Mouse (Mus musculus) urinary bladder, adult 2 months (tissue): ENCODE measurements around the gene Frmd4a. TPM values are rescaled to one million over a fixed set of nuclear protein-coding genes. Genes with fewer than 3 reads are reported as not detected.
A peak's percentile ranks its signal among the peaks of the same experiment; 100 is the strongest.

Experiments used
- DNase-seq: peaks from one replicate; pipeline ENCODE4 v3.0.0; 2022; ENCODE audit warnings: low spot score
- polyA plus RNA-seq: library from polyadenylated mRNA; depleted of rRNA; stranded (reverse); fragments of >200 nt; gene quantifications from 2 replicates; pipeline ENCODE4 v1.2.3, GENCODE M21; 2012

Gene Frmd4a
- polyA plus RNA-seq, 1 experiment = 7.1 TPM

GRCm38 (mm10) chr2:4391091-4391490 is 373.6 kb downstream of the Frmd4a start:
- DNase-seq = no peak

GRCm38 (mm10) chr2:4391678-4392085 is 374.2 kb downstream of the Frmd4a start:
- DNase-seq = no peak

GRCm38 (mm10) chr2:4393046-4393445 is 375.5 kb downstream of the Frmd4a start:
- no peak for DNase-seq

- no peak for DNase-seq
These were observed 377.1 kb downstream of the Frmd4a start for GRCm38 (mm10) chr2:4394641-4395040.

GRCm38 (mm10) chr2:4399721-4400120 is 382.2 kb downstream of the Frmd4a start:
- DNase-seq = no peak

- DNase-seq = peak; percentile 58
These were observed 383.5 kb downstream of the Frmd4a start for GRCm38 (mm10) chr2:4400771-4401596.

GRCm38 (mm10) chr2:4401597-4402581 is 384.4 kb downstream of the Frmd4a start:
- DNase-seq = no peak

- no peak for DNase-seq
These were observed 389.5 kb downstream of the Frmd4a start for GRCm38 (mm10) chr2:4406977-4407376.

- no peak for DNase-seq
These were observed 392.4 kb downstream of the Frmd4a start for GRCm38 (mm10) chr2:4409810-4410433.

- no peak for DNase-seq
These were observed 395.5 kb downstream of the Frmd4a start for GRCm38 (mm10) chr2:4412870-4413595.

GRCm38 (mm10) chr2:4413596-4414335 is 396.2 kb downstream of the Frmd4a start:
- DNase-seq = no peak

GRCm38 (mm10) chr2:4420679-4421312 is 403.3 kb downstream of the Frmd4a start:
- no peak for DNase-seq

- DNase-seq = no peak
These were observed 404.2 kb downstream of the Frmd4a start for GRCm38 (mm10) chr2:4421757-4422156.

- no peak for DNase-seq
These were observed 406.4 kb downstream of the Frmd4a start for GRCm38 (mm10) chr2:4423896-4424295.

GRCm38 (mm10) chr2:4428407-4428855 is 410.9 kb downstream of the Frmd4a start:
- no peak for DNase-seq

GRCm38 (mm10) chr2:4433119-4433518 is 415.6 kb downstream of the Frmd4a start:
- no peak for DNase-seq

GRCm38 (mm10) chr2:4435051-4435450 is 417.5 kb downstream of the Frmd4a start:
- no peak for DNase-seq

GRCm38 (mm10) chr2:4436361-4437231 is 419.1 kb downstream of the Frmd4a start:
- no peak for DNase-seq

- DNase-seq = no peak
These were observed 421.2 kb downstream of the Frmd4a start for GRCm38 (mm10) chr2:4438739-4439138.
